Mouse (Mus musculus) spleen, postnatal 10 days (tissue): ENCODE data around the gene Vmn2r48.
"Not testable (repeated sequence)": the region's sequence is repeated elsewhere in the genome, so short reads cannot be mapped to it uniquely, and the experiment has no call there.

Experiments used
- DNase-seq, 2 experiments: peaks; one replicate each; pipeline ENCODE4 v3.0.0; 2021 to 2022; ENCODE audit warnings: low spot score in 2 of 2

Vmn2r48 gene

GRCm38 (mm10) chr7:9953485-9953884 is at the start of gene Vmn2r48:
TSS of gene Vmn2r48 (minus strand) at chr7:9953585.
- DNase-seq, result not testable (repeated sequence)

- not testable (repeated sequence) for DNase-seq
Measured at GRCm38 (mm10) chr7:9992157-9992556, 38.8 kb upstream of the Vmn2r48 start, which contains the start of gene Vmn2r49. TSS of gene Vmn2r49 (minus strand) at chr7:9992257.
